Mouse (Mus musculus) spleen, adult 2 months (tissue): ENCODE measurements around the gene Agrp.

Experiments
- CTCF ChIP-seq: fragments of 200-500 bp; IDR thresholded peaks from 2 replicates; pipeline ENCODE4 v1.5.1; 2011; ENCODE audit warnings: mild to moderate bottlenecking, inconsistent platforms; ENCODE audit not compliant: insufficient read depth, insufficient read length, insufficient replicate concordance; ENCODE audit errors: extremely low read depth
- POLR2A ChIP-seq: fragments of 200-500 bp; IDR thresholded peaks from 2 replicates; pipeline ENCODE4 v1.6.1; 2011; ENCODE audit warnings: low read depth, low read length, inconsistent platforms

- TF ChIP-seq CTCF, result no peak
- no peak for TF ChIP-seq POLR2A
Observed at GRCm38 (mm10) chr8:105575538-105575937, 61.7 kb downstream of the Agrp start.
